Mouse (Mus musculus): ENCODE results near the gene Tcf7l1. TPM values are rescaled to one million over a fixed set of nuclear protein-coding genes. Genes with fewer than 3 reads are reported as not detected.

Gene Tcf7l1
- polyA plus RNA-seq, 1 experiment from 2014 or later, result 7.8 TPM

- Histone ChIP-seq H3K4me2 (ENCODE audit: low read length) (no peak overlapping the region), H3K4me1 (ENCODE audit: control insufficient read depth, insufficient read depth, low read length) (no peaks in the 10 kb centered on the region), H3K27ac (replicated peaks; ENCODE audit: low read depth, low read length) (no peak overlapping the region), H3K4me3 (replicated peaks; ENCODE audit: low read depth, low read length) (no peak overlapping the region), H3K27me3 (ENCODE audit: control insufficient read depth, insufficient read depth, low read length) (no peaks in the 10 kb centered on the region), H3K9ac (replicated peaks; ENCODE audit: low read length) (no peak overlapping the region), H3K36me3 (ENCODE audit: control insufficient read depth, insufficient read depth, low read length) (no peaks in the 10 kb centered on the region), H3K9me3 (ENCODE audit: control insufficient read depth, low read length) (no peaks in the 10 kb centered on the region)
- 54% methylated on average over 16 of the region's 16 CpGs for WGBS
- DNase-seq, result no peak
- no peak for ATAC-seq (ENCODE audit: low FRiP score, low TSS enrichment)
Measured at GRCm38 (mm10) chr6:72795444-72795843, 6.4 kb upstream of the Tcf7l1 start.

GRCm38 (mm10) chr6:72794870-72795269 is 5.8 kb upstream of the Tcf7l1 start:
- H3K4me1 ChIP-seq (ENCODE audit: control insufficient read depth, insufficient read depth, low read length), result no peaks in the 10 kb centered on the region
- DNase-seq, result no peak
- H3K27me3 ChIP-seq (ENCODE audit: control insufficient read depth, insufficient read depth, low read length), result no peaks in the 10 kb centered on the region
- 49% methylated on average over 7 of the region's 7 CpGs for WGBS
- no peak for ATAC-seq (ENCODE audit: low FRiP score, low TSS enrichment)
- no peaks in the 10 kb centered on the region for H3K9me3 ChIP-seq (ENCODE audit: control insufficient read depth, low read length)
- H3K27ac ChIP-seq (replicated peaks; ENCODE audit: low read depth, low read length), result no peak overlapping the region
- H3K9ac ChIP-seq (replicated peaks; ENCODE audit: low read length), result no peak overlapping the region
- H3K36me3 ChIP-seq (ENCODE audit: control insufficient read depth, insufficient read depth, low read length), result no peaks in the 10 kb centered on the region
- no peak overlapping the region for H3K4me2 ChIP-seq (ENCODE audit: low read length)
- H3K4me3 ChIP-seq (replicated peaks; ENCODE audit: low read depth, low read length), result no peak overlapping the region

GRCm38 (mm10) chr6:72792641-72793040 is 3.6 kb upstream of the Tcf7l1 start:
- Histone ChIP-seq H3K9me3 (ENCODE audit: control insufficient read depth, low read length) (no peaks in the 10 kb centered on the region), H3K4me3 (replicated peaks; ENCODE audit: low read depth, low read length) (no peak overlapping the region), H3K4me2 (ENCODE audit: low read length) (no peak overlapping the region), H3K9ac (replicated peaks; ENCODE audit: low read length) (no peak overlapping the region), H3K27ac (replicated peaks; ENCODE audit: low read depth, low read length) (no peak overlapping the region), H3K36me3 (ENCODE audit: control insufficient read depth, insufficient read depth, low read length) (no peaks in the 10 kb centered on the region), H3K27me3 (ENCODE audit: control insufficient read depth, insufficient read depth, low read length) (no peaks in the 10 kb centered on the region), H3K4me1 (ENCODE audit: control insufficient read depth, insufficient read depth, low read length) (peaks cover 5% of the 10 kb centered on the region; the same call in 1 of the 2 replicates)
- DNase-seq (no peak), ATAC-seq (ENCODE audit: low FRiP score, low TSS enrichment) (no peak)
- 94% methylated on average over 8 of the region's 8 CpGs for WGBS

- Histone ChIP-seq H3K9ac (replicated peaks; ENCODE audit: low read length) (peak overlapping the region; percentile 60), H3K27ac (replicated peaks; ENCODE audit: low read depth, low read length) (peak overlapping the region; percentile 60), H3K4me2 (ENCODE audit: low read length) (peak overlapping the region; percentile 100), H3K4me1 (ENCODE audit: control insufficient read depth, insufficient read depth, low read length) (peaks cover 5% of the 10 kb centered on the region), H3K27me3 (ENCODE audit: control insufficient read depth, insufficient read depth, low read length) (no peaks in the 10 kb centered on the region), H3K4me3 (replicated peaks; ENCODE audit: low read depth, low read length) (peak overlapping the region; percentile 65), H3K9me3 (ENCODE audit: control insufficient read depth, low read length) (no peaks in the 10 kb centered on the region), H3K36me3 (ENCODE audit: control insufficient read depth, insufficient read depth, low read length) (no peaks in the 10 kb centered on the region)
- ATAC-seq (ENCODE audit: low FRiP score, low TSS enrichment) (peak; percentile 44), DNase-seq (peak; percentile 68)
- WGBS, result under 1% methylated on average over 69 of the region's 69 CpGs
Measured at GRCm38 (mm10) chr6:72787948-72788891, 834 bp downstream of the Tcf7l1 start.

GRCm38 (mm10) chr6:72787322-72787947 is 1.6 kb downstream of the Tcf7l1 start:
- Histone ChIP-seq H3K9me3 (ENCODE audit: control insufficient read depth, low read length) (no peaks in the 10 kb centered on the region), H3K27ac (replicated peaks; ENCODE audit: low read depth, low read length) (no peak overlapping the region), H3K27me3 (ENCODE audit: control insufficient read depth, insufficient read depth, low read length) (no peaks in the 10 kb centered on the region), H3K4me1 (ENCODE audit: control insufficient read depth, insufficient read depth, low read length) (peaks cover 5% of the 10 kb centered on the region), H3K36me3 (ENCODE audit: control insufficient read depth, insufficient read depth, low read length) (no peaks in the 10 kb centered on the region), H3K4me2 (ENCODE audit: low read length) (peak overlapping the region; percentile 100), H3K9ac (replicated peaks; ENCODE audit: low read length) (peak overlapping the region; percentile 60; the same call in 1 of the 2 replicates), H3K4me3 (replicated peaks; ENCODE audit: low read depth, low read length) (peak overlapping the region; percentile 65)
- ATAC-seq (ENCODE audit: low FRiP score, low TSS enrichment) (no peak), DNase-seq (peak; percentile 60)
- WGBS, result under 1% methylated on average over 19 of the region's 19 CpGs

GRCm38 (mm10) chr6:72783780-72784179 is 5.3 kb downstream of the Tcf7l1 start:
- DNase-seq, result no peak
- 90% methylated on average over 4 of the region's 4 CpGs for WGBS
- H3K4me2 ChIP-seq (ENCODE audit: low read length), result no peak overlapping the region

GRCm38 (mm10) chr6:72778779-72779776 is 10.0 kb downstream of the Tcf7l1 start:
- no peaks in the 10 kb centered on the region for H3K36me3 ChIP-seq (ENCODE audit: control insufficient read depth, insufficient read depth, low read length)
- H3K9me3 ChIP-seq (ENCODE audit: control insufficient read depth, low read length), result no peaks in the 10 kb centered on the region
- DNase-seq (no peak), ATAC-seq (ENCODE audit: low FRiP score, low TSS enrichment) (no peak)
- H3K4me1 ChIP-seq (ENCODE audit: control insufficient read depth, insufficient read depth, low read length), result no peaks in the 10 kb centered on the region
- 94% methylated on average over 15 of the region's 15 CpGs for WGBS
- no peak overlapping the region for H3K4me3 ChIP-seq (replicated peaks; ENCODE audit: low read depth, low read length)
- no peak overlapping the region for H3K9ac ChIP-seq (replicated peaks; ENCODE audit: low read length)
- no peaks in the 10 kb centered on the region for H3K27me3 ChIP-seq (ENCODE audit: control insufficient read depth, insufficient read depth, low read length)
- H3K27ac ChIP-seq (replicated peaks; ENCODE audit: low read depth, low read length), result no peak overlapping the region
- no peak overlapping the region for H3K4me2 ChIP-seq (ENCODE audit: low read length)

More at GRCm38 (mm10) chr6:72783780-72784179, 5.3 kb downstream of the Tcf7l1 start:
- Histone ChIP-seq H3K4me1 (ENCODE audit: control insufficient read depth, insufficient read depth, low read length) (peaks cover 5% of the 10 kb centered on the region), H3K9me3 (ENCODE audit: control insufficient read depth, low read length) (no peaks in the 10 kb centered on the region), H3K4me3 (replicated peaks; ENCODE audit: low read depth, low read length) (no peak overlapping the region), H3K9ac (replicated peaks; ENCODE audit: low read length) (no peak overlapping the region), H3K36me3 (ENCODE audit: control insufficient read depth, insufficient read depth, low read length) (no peaks in the 10 kb centered on the region), H3K27me3 (ENCODE audit: control insufficient read depth, insufficient read depth, low read length) (no peaks in the 10 kb centered on the region), H3K27ac (replicated peaks; ENCODE audit: low read depth, low read length) (no peak overlapping the region)
- ATAC-seq (ENCODE audit: low FRiP score, low TSS enrichment), result no peak

GRCm38 (mm10) chr6:72777212-72777611 is 11.8 kb downstream of the Tcf7l1 start:
- H3K9me3 ChIP-seq (ENCODE audit: control insufficient read depth, low read length), result no peaks in the 10 kb centered on the region
- H3K9ac ChIP-seq (replicated peaks; ENCODE audit: low read length), result no peak overlapping the region
- no peak overlapping the region for H3K4me2 ChIP-seq (ENCODE audit: low read length)
- no peaks in the 10 kb centered on the region for H3K36me3 ChIP-seq (ENCODE audit: control insufficient read depth, insufficient read depth, low read length)
- H3K4me1 ChIP-seq (ENCODE audit: control insufficient read depth, insufficient read depth, low read length), result no peaks in the 10 kb centered on the region
- no peak for ATAC-seq (ENCODE audit: low FRiP score, low TSS enrichment)
- no peak for DNase-seq
- 93% methylated on average over 4 of the region's 4 CpGs for WGBS
- no peak overlapping the region for H3K4me3 ChIP-seq (replicated peaks; ENCODE audit: low read depth, low read length)
- H3K27me3 ChIP-seq (ENCODE audit: control insufficient read depth, insufficient read depth, low read length), result no peaks in the 10 kb centered on the region
- no peak overlapping the region for H3K27ac ChIP-seq (replicated peaks; ENCODE audit: low read depth, low read length)

Measured in midbrain, embryonic 14.5 days (tissue).